Mouse (Mus musculus) adrenal gland, adult 18-20 months (tissue): ENCODE data around the gene Smyd3. TPM values are rescaled to one million over a fixed set of nuclear protein-coding genes. Genes with fewer than 3 reads are reported as not detected.

Experiments
- total RNA-seq, 2 experiments: library from RNA; stranded (reverse); gene quantifications; 1 replicate in 1 of 2; 2 replicates in 1 of 2; pipeline ENCODE4 v1.2.3; 2021

Gene Smyd3
- total RNA-seq, 2 experiments from 2014 or later = 7.8 to 8.7 TPM

Other genes with a start within 250 kb of the Smyd3 start
- gene Tfb2m, start 28.2 kb upstream of the Smyd3 start, total RNA-seq = 10 to 100 TPM; 46.1 to 46.9 TPM
- 10 to 100 TPM; 26.0 to 30.7 TPM for gene Cnst, start 28.3 kb upstream of the Smyd3 start, total RNA-seq
- gene Sccpdh, start 150.2 kb upstream of the Smyd3 start, total RNA-seq = 10 to 100 TPM; 39.7 to 42.1 TPM
- gene Kif28, start 227.2 kb upstream of the Smyd3 start, total RNA-seq = under 1 TPM in 1 of 2 experiments, not detected in 1; 0.10 TPM